Mouse (Mus musculus): ENCODE measurements around the gene Ccdc69.

DNA sequence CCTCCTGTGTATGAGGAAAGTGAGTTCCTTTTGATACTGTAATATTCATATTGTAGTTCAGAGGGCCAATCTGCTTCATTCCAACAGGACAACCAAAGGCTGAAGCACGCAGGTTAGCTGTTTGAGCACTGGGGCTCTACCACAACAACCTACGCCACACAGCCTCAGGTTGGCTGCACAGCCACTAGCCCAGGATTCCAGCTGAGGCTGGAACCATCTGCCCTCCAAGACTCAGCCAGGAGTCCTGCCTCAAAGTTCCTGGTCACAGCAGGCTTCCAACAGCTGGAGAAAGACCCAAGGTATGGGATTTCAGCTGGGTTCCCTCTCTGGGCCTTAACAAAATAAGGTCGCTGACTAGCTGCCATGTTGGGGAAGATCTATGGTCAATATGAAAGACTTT lies 54.3 kb downstream of the Ccdc69 start:
- TF ChIP-seq CTCF (IDR thresholded peaks at IDR 0.05; ENCODE audit: insufficient read depth, low read depth, low read length) (no peak), POLR2A (IDR thresholded peaks at IDR 0.05; ENCODE audit: insufficient read depth, low read depth, low read length) (no peak)
